ENCODE assay signal across 14 mouse cellular contexts in genomic region chr6:140646892-140647291, GRCm38 (mm10). TPM values are rescaled to one million over a fixed set of nuclear protein-coding genes. Genes with fewer than 3 reads are reported as not detected.
DNase-seq lines count a peak whose midpoint lies in the region; ATAC-seq and TF ChIP-seq lines count a peak whose summit lies in the region.
"Had no signal": no experiment of that assay in that cellular context is flagged by ENCODE, and none has a peak within 500 bp of the region (broad histone marks: within the 10 kb centered on the region; RNA-seq: fewer than 3 reads in every experiment).

No protein-coding gene starts in this region.

- peak; percentile 46; the same call in 1 of the 2 replicates for TF ChIP-seq POLR2A in testis, adult 2 months (IDR thresholded peaks at IDR 0.05; ENCODE audit: control insufficient read depth, low read depth, low read length)

- peaks cover 80% of the 10 kb centered on the region for H3K36me3 ChIP-seq in heart, embryonic 15.5 days
- H3K36me3 ChIP-seq in testis, adult 2 months (ENCODE audit: control insufficient read depth, insufficient read depth, low read length) = peaks cover 3% of the 10 kb centered on the region
- peaks cover 14% of the 10 kb centered on the region for H3K36me3 ChIP-seq in liver, embryonic 16.5 days (ENCODE audit: control insufficient read depth, insufficient read depth)
- peaks cover 12% of the 10 kb centered on the region; the same call in 1 of the 2 replicates for H3K36me3 ChIP-seq in stomach, postnatal 0 days (ENCODE audit: control insufficient read depth, insufficient read depth, low read length)

- no peak for TF ChIP-seq EP300 in stomach, postnatal 0 days (optimal IDR thresholded peaks at IDR 0.05)

- H3K27ac ChIP-seq in heart, embryonic 15.5 days = no peak overlapping the region
- H3K27ac ChIP-seq in testis, adult 2 months (ENCODE audit: control insufficient read depth, insufficient read depth, low read depth, low read length) = peak overlapping the region; percentile 66; the same call in 1 of the 2 replicates
- H3K27ac ChIP-seq in liver, embryonic 16.5 days (ENCODE audit: low read length) = no peak overlapping the region
- 0 out of 2 replicates have a peak overlapping the region, but pooled peaks have one; percentile 30 for H3K27ac ChIP-seq in stomach, postnatal 0 days (replicated peaks)
- H3K27ac ChIP-seq: hindbrain, embryonic 15.5 days; left cerebral cortex, adult 2 months had no signal

- no peaks in the 10 kb centered on the region for H3K4me1 ChIP-seq in heart, embryonic 15.5 days (replicated peaks)
- no peaks in the 10 kb centered on the region for H3K4me1 ChIP-seq in testis, adult 2 months (ENCODE audit: control insufficient read depth, insufficient read depth, low read length)
- H3K4me1 ChIP-seq in liver, embryonic 16.5 days (ENCODE audit: control insufficient read depth, low read depth, low read length) = no peaks in the 10 kb centered on the region
- H3K4me1 ChIP-seq in stomach, postnatal 0 days (replicated peaks; ENCODE audit: control insufficient read depth, insufficient read depth) = no peaks in the 10 kb centered on the region
- H3K4me1 ChIP-seq: hindbrain, embryonic 15.5 days had no signal

- no peak for DNase-seq in heart, postnatal 36 days
- DNase-seq in testis, postnatal 14 days (ENCODE audit: low spot score) = no peak
- no peak for DNase-seq in stomach, postnatal 0 days (ENCODE audit: low spot score)
- no peak for DNase-seq in right cerebral cortex, postnatal 36 days (ENCODE audit: low spot score in 2 of 2)
- DNase-seq in thymus, postnatal 10 days (ENCODE audit: low spot score in 2 of 2) = no peak
- DNase-seq: embryo, embryonic 11 days; thymus, postnatal 36 days had no signal

- no peaks in the 10 kb centered on the region for H3K9me3 ChIP-seq in heart, embryonic 15.5 days (replicated peaks)
- no peaks in the 10 kb centered on the region for H3K9me3 ChIP-seq in liver, embryonic 16.5 days (replicated peaks; ENCODE audit: control insufficient read depth, low read length)
- H3K9me3 ChIP-seq in stomach, postnatal 0 days (ENCODE audit: control insufficient read depth, low read length) = no peaks in the 10 kb centered on the region
- H3K9me3 ChIP-seq: hindbrain, embryonic 15.5 days had no signal

- H3K4me3 ChIP-seq in heart, embryonic 15.5 days = no peak overlapping the region
- peak overlapping the region; percentile 61 for H3K4me3 ChIP-seq in testis, adult 2 months (ENCODE audit: control insufficient read depth, low read depth, low read length)
- no peak overlapping the region for H3K4me3 ChIP-seq in liver, embryonic 16.5 days (ENCODE audit: low read depth, low read length)
- H3K4me3 ChIP-seq in stomach, postnatal 0 days (ENCODE audit: low read depth, low read length) = no peak overlapping the region
- H3K4me3 ChIP-seq: hindbrain, embryonic 15.5 days; left cerebral cortex, adult 2 months had no signal

- H3K4me2 ChIP-seq in heart, embryonic 15.5 days = no peak overlapping the region
- no peak overlapping the region for H3K4me2 ChIP-seq in liver, embryonic 16.5 days (ENCODE audit: low read depth, low read length)
- H3K4me2 ChIP-seq in stomach, postnatal 0 days (replicated peaks; ENCODE audit: low read depth) = no peak overlapping the region
- H3K4me2 ChIP-seq: hindbrain, embryonic 15.5 days had no signal

- no peaks in the 10 kb centered on the region for H3K27me3 ChIP-seq in heart, embryonic 15.5 days
- no peaks in the 10 kb centered on the region for H3K27me3 ChIP-seq in testis, adult 2 months (ENCODE audit: control insufficient read depth, insufficient read depth, low read length)
- H3K27me3 ChIP-seq in liver, embryonic 16.5 days (ENCODE audit: control insufficient read depth, insufficient read depth, low read depth, low read length) = no peaks in the 10 kb centered on the region
- no peaks in the 10 kb centered on the region for H3K27me3 ChIP-seq in stomach, postnatal 0 days (ENCODE audit: control insufficient read depth, insufficient read depth, low read length)
- H3K27me3 ChIP-seq: CH12.LX; hindbrain, embryonic 15.5 days had no signal

- peak; percentile 39; the same call in 1 of the 2 replicates for ATAC-seq in heart, embryonic 15.5 days (replicated peaks; ENCODE audit: insufficient number of reproducible peaks, insufficient read depth, low FRiP score, low read depth)
- peak; percentile 86 for ATAC-seq in liver, embryonic 16.5 days (ENCODE audit: low read depth)
- peak; percentile 63; the same call in 1 of the 2 replicates for ATAC-seq in stomach, postnatal 0 days (ENCODE audit: low FRiP score, low TSS enrichment)
- ATAC-seq: midbrain, embryonic 16.5 days had no signal

- TF ChIP-seq CTCF in testis, adult 2 months (IDR thresholded peaks at IDR 0.05; ENCODE audit: control insufficient read depth, insufficient read depth, insufficient replicate concordance, low read depth, low read length) = no peak
- no peak for TF ChIP-seq CTCF in stomach, postnatal 0 days (IDR thresholded peaks at IDR 0.05; ENCODE audit: low read depth)

- WGBS in heart, embryonic 15.5 days = 61% methylated on average over 6 of the region's 6 CpGs
- 67% methylated on average over 6 of the region's 6 CpGs for WGBS in liver, embryonic 16.5 days (ENCODE audit: insufficient replicate concordance)
- WGBS in stomach, postnatal 0 days = 51% methylated on average over 6 of the region's 6 CpGs

- H3K9ac ChIP-seq in heart, embryonic 15.5 days = no peak overlapping the region
- H3K9ac ChIP-seq in liver, embryonic 16.5 days (ENCODE audit: low read depth, low read length) = no peak overlapping the region
- H3K9ac ChIP-seq in stomach, postnatal 0 days (ENCODE audit: low read length) = no peak overlapping the region
- H3K9ac ChIP-seq: hindbrain, embryonic 15.5 days had no signal

- intact Hi-C loops in heart, postnatal 36 days (cut with DNase I) = no loop called here

RNA-seq across cellular contexts. Expression of gene Aebp2, which starts 24.4 kb away (rescaled TPM):
- polyA plus RNA-seq in heart, embryonic 15.5 days (2015; fragmentation: Nextera tagmentation; extraction: Ambion mirVana) = 7.3 and 9.2 TPM in 2 replicates
- total RNA-seq in heart, postnatal 36 days (2021) = 10 to 100 TPM; 37.5 to 39.2 TPM
- 17.1 and 18.4 TPM in 2 replicates for polyA plus RNA-seq in testis, adult 2 months (2012; rRNA removed)
- polyA plus RNA-seq in liver, embryonic 16.5 days (2015; fragmentation: Nextera tagmentation; extraction: Ambion mirVana) = 2.4 and 2.5 TPM in 2 replicates
- 7.3 and 8.0 TPM in 2 replicates for polyA plus RNA-seq in stomach, postnatal 0 days (2015; fragmentation: Nextera tagmentation; extraction: Ambion mirVana)

Comparison
In these comparisons a context has a peak if more than half of its experiments do, and no peak if none do; other contexts are left out.
1. H3K27ac ChIP-seq: peak in testis, adult 2 months (single experiment) and stomach, postnatal 0 days (single experiment); none in heart, embryonic 15.5 days (single experiment) and liver, embryonic 16.5 days (single experiment).
2. Peak in every context shown above with its lines, with median percentiles within 50 percentile points of each other: ATAC-seq.